14 mouse cellular contexts compared by ENCODE assay signal in genomic region chr12:84813773-84814172, GRCm38 (mm10). TPM values are rescaled to one million over a fixed set of nuclear protein-coding genes. Genes with fewer than 3 reads are reported as not detected.
DNase-seq lines count a peak whose midpoint lies in the region; ATAC-seq and TF ChIP-seq lines count a peak whose summit lies in the region.
"Had no signal": no experiment of that assay in that cellular context is flagged by ENCODE, and none has a peak within 500 bp of the region (broad histone marks: within the 10 kb centered on the region; RNA-seq: fewer than 3 reads in every experiment).

No protein-coding gene starts in this region.

- H3K4me2 ChIP-seq in liver, embryonic 14.5 days (ENCODE audit: low read depth), result no peak overlapping the region
- no peak overlapping the region for H3K4me2 ChIP-seq in liver, embryonic 11.5 days
- H3K4me2 ChIP-seq: heart, embryonic 15.5 days; intestine, embryonic 15.5 days; midbrain, embryonic 15.5 days had no signal

- peaks cover 5 to 9% of the 10 kb centered on the region in 2 experiments for H3K4me1 ChIP-seq in liver, embryonic 14.5 days (replicated peaks; ENCODE audit: control insufficient read depth in 2 of 2, insufficient read depth in 2 of 2, low read length in 1 of 2)
- no peaks in the 10 kb centered on the region for H3K4me1 ChIP-seq in liver, embryonic 11.5 days (replicated peaks; ENCODE audit: control insufficient read depth, insufficient read depth, low read length)
- H3K4me1 ChIP-seq: heart, embryonic 15.5 days; intestine, embryonic 15.5 days; midbrain, embryonic 15.5 days had no signal

- no peak for ATAC-seq in liver, embryonic 14.5 days (ENCODE audit: insufficient read depth)
- ATAC-seq in liver, embryonic 11.5 days (replicated peaks; ENCODE audit: low FRiP score), result no peak
- ATAC-seq: intestine, embryonic 15.5 days; midbrain, embryonic 15.5 days had no signal

- WGBS in liver, embryonic 14.5 days (ENCODE audit: insufficient replicate concordance), result 38% methylated on average over 7 of the region's 7 CpGs
- 40% methylated on average over 7 of the region's 7 CpGs for WGBS in liver, embryonic 11.5 days

- no peaks in the 10 kb centered on the region for H3K36me3 ChIP-seq in liver, embryonic 14.5 days (replicated peaks; ENCODE audit: control insufficient read depth, insufficient read depth, low read depth)
- H3K36me3 ChIP-seq in liver, embryonic 11.5 days (ENCODE audit: control insufficient read depth, insufficient read depth, low read length), result no peaks in the 10 kb centered on the region
- H3K36me3 ChIP-seq: heart, embryonic 15.5 days; intestine, embryonic 15.5 days; midbrain, embryonic 15.5 days had no signal

- no peaks in the 10 kb centered on the region for H3K27me3 ChIP-seq in liver, embryonic 14.5 days (ENCODE audit: control insufficient read depth, insufficient read depth, low read length)
- H3K27me3 ChIP-seq in liver, embryonic 11.5 days (replicated peaks; ENCODE audit: control insufficient read depth, insufficient read depth, low read length), result no peaks in the 10 kb centered on the region
- H3K27me3 ChIP-seq: intestine, embryonic 15.5 days; midbrain, embryonic 15.5 days had no signal

- peak; percentile 29 for DNase-seq in adrenal gland, postnatal 14 days
- no peak for DNase-seq in adrenal gland, postnatal 4 days (ENCODE audit: low spot score in 2 of 2)
- no peak for DNase-seq in liver, embryonic 14.5 days (ENCODE audit: low read depth in 3 of 3, low spot score in 3 of 3)
- DNase-seq in liver, embryonic 11.5 days (ENCODE audit: low spot score), result no peak
- DNase-seq in WW6 (ENCODE audit: low read depth, low spot score), result peak; percentile 22
- DNase-seq in lung, postnatal 36 days, result peak; percentile 44
- no peak for DNase-seq in testis, postnatal 14 days (ENCODE audit: low spot score)
- no peak for DNase-seq in right cerebral cortex, postnatal 14 days
- DNase-seq: B cell, adult 2 months; gastrocnemius, postnatal 14 days; right cerebral cortex, postnatal 25 days had no signal

- no peak for TF ChIP-seq EP300 in liver, embryonic 14.5 days (IDR thresholded peaks at IDR 0.05; ENCODE audit: low read depth)

- H3K9ac ChIP-seq in liver, embryonic 14.5 days (replicated peaks), result no peak overlapping the region
- no peak overlapping the region for H3K9ac ChIP-seq in liver, embryonic 11.5 days (ENCODE audit: low read depth, low read length)
- H3K9ac ChIP-seq: heart, embryonic 15.5 days; intestine, embryonic 15.5 days; midbrain, embryonic 15.5 days had no signal

- H3K27ac ChIP-seq in liver, embryonic 14.5 days, result no peak overlapping the region
- no peak overlapping the region for H3K27ac ChIP-seq in liver, embryonic 11.5 days (ENCODE audit: low read depth, low read length)
- H3K27ac ChIP-seq: heart, embryonic 15.5 days; intestine, embryonic 15.5 days; midbrain, embryonic 15.5 days had no signal

- no peaks in the 10 kb centered on the region for H3K9me3 ChIP-seq in liver, embryonic 14.5 days (ENCODE audit: control insufficient read depth, low read length)
- no peaks in the 10 kb centered on the region for H3K9me3 ChIP-seq in liver, embryonic 11.5 days (ENCODE audit: control insufficient read depth, low read length)
- H3K9me3 ChIP-seq: heart, embryonic 15.5 days; intestine, embryonic 15.5 days; midbrain, embryonic 15.5 days had no signal

- TF ChIP-seq CTCF in liver, embryonic 14.5 days (IDR thresholded peaks at IDR 0.05; ENCODE audit: low read depth), result peak; percentile 56

- H3K4me3 ChIP-seq in liver, embryonic 14.5 days (ENCODE audit: insufficient read depth in 1 of 2, low read depth in 2 of 2, low read length in 2 of 2), result no peak overlapping the region
- no peak overlapping the region for H3K4me3 ChIP-seq in liver, embryonic 11.5 days (ENCODE audit: low read depth, low read length)
- H3K4me3 ChIP-seq: heart, embryonic 15.5 days; intestine, embryonic 15.5 days; midbrain, embryonic 15.5 days had no signal

RNA-seq across cellular contexts. Expression of gene Isca2, which starts 40.7 kb away (rescaled TPM):
- 98.2 and 115 TPM in 2 replicates for total RNA-seq in adrenal gland, postnatal 14 days (2021)
- 10 to 100 TPM; 68.3 to 77.9 TPM for total RNA-seq in adrenal gland, postnatal 4 days (2021)
- 54.1 and 60.3 TPM in 2 replicates for polyA plus RNA-seq in liver, embryonic 14.5 days (2012; rRNA removed)
- polyA plus RNA-seq in liver, embryonic 14.5 days (2014; fragmentation: Nextera tagmentation; extraction: Ambion mirVana), result 93.0 and 105 TPM in 2 replicates
- polyA plus RNA-seq in liver, embryonic 11.5 days (2014; fragmentation: Nextera tagmentation; extraction: Ambion mirVana), result 139 TPM in 2 replicates

RNA-seq across cellular contexts. Expression of gene Npc2, which starts 40.8 kb away (rescaled TPM):
- total RNA-seq in adrenal gland, postnatal 14 days (2021), result 57.2 and 67.4 TPM in 2 replicates
- total RNA-seq in adrenal gland, postnatal 4 days (2021), result 10 to 100 TPM; 74.7 to 75.6 TPM
- polyA plus RNA-seq in liver, embryonic 14.5 days (2012; rRNA removed), result 15.6 and 22.5 TPM in 2 replicates
- 18.0 and 19.4 TPM in 2 replicates for polyA plus RNA-seq in liver, embryonic 14.5 days (2014; fragmentation: Nextera tagmentation; extraction: Ambion mirVana)
- polyA plus RNA-seq in liver, embryonic 11.5 days (2014; fragmentation: Nextera tagmentation; extraction: Ambion mirVana), result 40.3 and 41.7 TPM in 2 replicates

Comparison
In these comparisons a context has a peak if more than half of its experiments do, and no peak if none do; other contexts are left out.
1. DNase-seq: peak in adrenal gland, postnatal 14 days (single experiment), WW6 (single experiment) and lung, postnatal 36 days (single experiment); none in adrenal gland, postnatal 4 days (0 of 2), liver, embryonic 14.5 days (0 of 3), liver, embryonic 11.5 days (single experiment), testis, postnatal 14 days (single experiment) and right cerebral cortex, postnatal 14 days (single experiment).